Mouse (Mus musculus) myocyte (in vitro differentiated cells): ENCODE measurements around the gene Gstp3. TPM values are rescaled to one million over a fixed set of nuclear protein-coding genes. Genes with fewer than 3 reads are reported as not detected.
"Not testable (repeated sequence)": the region's sequence is repeated elsewhere in the genome, so short reads cannot be mapped to it uniquely, and the experiment has no call there.

Experiments used
- H3K27me3 ChIP-seq: one replicate; pipeline ENCODE4 v1.6.1; 2011; ENCODE audit not compliant: control insufficient read depth, insufficient read depth, insufficient read length
- H3K36me3 ChIP-seq: one replicate; pipeline ENCODE4 v1.6.1; 2011; ENCODE audit not compliant: control insufficient read depth, insufficient read depth
- H3K4me2 ChIP-seq: one replicate; pipeline ENCODE4 v1.6.1; 2011; ENCODE audit warnings: low read depth, control low read depth
- H3K4me3 ChIP-seq: one replicate; pipeline ENCODE4 v1.5.1; 2011; ENCODE audit warnings: mild to moderate bottlenecking, control low read depth, moderate library complexity
- H3K79me2 ChIP-seq: one replicate; pipeline ENCODE4 v1.6.1; 2011; ENCODE audit not compliant: control insufficient read depth, insufficient read depth
- H3ac ChIP-seq: one replicate; pipeline ENCODE4 v1.6.1; 2011; ENCODE audit not compliant: control insufficient read depth, insufficient read length
- CEBPB ChIP-seq: IDR thresholded peaks from 2 replicates; pipeline ENCODE4 v1.6.1; 2011; ENCODE audit warnings: mild to moderate bottlenecking, moderate library complexity; ENCODE audit not compliant: poor library complexity, insufficient read depth, severe bottlenecking
- E2F4 ChIP-seq: IDR thresholded peaks from one replicate; pipeline ENCODE4 v1.6.1; 2011; ENCODE audit warnings: mild to moderate bottlenecking, control low read depth, moderate library complexity; ENCODE audit not compliant: insufficient read depth
- MAX ChIP-seq: IDR thresholded peaks from one replicate; pipeline ENCODE4 v1.6.1; 2011; ENCODE audit warnings: low read depth, mild to moderate bottlenecking, control low read depth
- MYOD1 ChIP-seq, 3 experiments: IDR thresholded peaks; one replicate each; pipeline ENCODE4 v1.6.1; 2011; ENCODE audit warnings: control low read depth in 2 of 3, low read depth in 2 of 3, mild to moderate bottlenecking in 2 of 3, moderate library complexity in 1 of 3; ENCODE audit not compliant: insufficient read length in 2 of 3, control insufficient read depth in 1 of 3
- MYOG ChIP-seq, 3 experiments: IDR thresholded peaks; one replicate each; pipeline ENCODE4 v1.6.1; 2011; ENCODE audit warnings: control low read depth in 2 of 3, low read depth in 2 of 3, mild to moderate bottlenecking in 2 of 3; ENCODE audit not compliant: insufficient read length in 2 of 3, control insufficient read depth in 1 of 3, insufficient read depth in 1 of 3
- POLR2A ChIP-seq: IDR thresholded peaks from one replicate; pipeline ENCODE4 v1.6.1; 2011; ENCODE audit warnings: low read depth, mild to moderate bottlenecking, control low read depth, moderate library complexity; ENCODE audit not compliant: insufficient read length
- POLR2AphosphoS2 ChIP-seq: IDR thresholded peaks from one replicate; pipeline ENCODE4 v1.6.1; 2011; ENCODE audit warnings: low read depth, control low read depth; ENCODE audit not compliant: insufficient read length
- REST ChIP-seq: IDR thresholded peaks from one replicate; pipeline ENCODE4 v1.6.1; 2011; ENCODE audit warnings: mild to moderate bottlenecking, control low read depth, moderate library complexity; ENCODE audit not compliant: insufficient read depth, insufficient read length
- SRF ChIP-seq: IDR thresholded peaks from one replicate; pipeline ENCODE4 v1.6.1; 2011; ENCODE audit warnings: low read depth; ENCODE audit not compliant: control insufficient read depth, insufficient read length
- TCF12 ChIP-seq: IDR thresholded peaks from one replicate; pipeline ENCODE4 v1.6.1; 2011; ENCODE audit warnings: mild to moderate bottlenecking, control low read depth; ENCODE audit not compliant: poor library complexity, insufficient read depth, severe bottlenecking
- TCF3 ChIP-seq: IDR thresholded peaks from one replicate; pipeline ENCODE4 v1.6.1; 2011; ENCODE audit warnings: low read depth, control low read depth; ENCODE audit not compliant: insufficient read length
- USF1 ChIP-seq: IDR thresholded peaks from one replicate; pipeline ENCODE4 v1.6.1; 2011; ENCODE audit warnings: low read depth, mild to moderate bottlenecking, control low read depth, moderate library complexity
- polyA plus RNA-seq: library from polyadenylated mRNA; unstranded; fragments of >200 nt; fragmentation: generic; extraction: Trizol; gene quantifications from one replicate; pipeline ENCODE4 v1.2.1, GENCODE M21; 2012; ENCODE audit warnings: missing spikeins

Gene Gstp3
- polyA plus RNA-seq, 1 experiment = 0.25 TPM

- TF ChIP-seq SRF = no peak
- no peak for TF ChIP-seq E2F4
- TF ChIP-seq TCF12 = no peak
- TF ChIP-seq CEBPB = 0 out of 2 replicates have a peak, but pooled peaks have one; percentile 20
- no peak for TF ChIP-seq MAX
- peak in 1 of 3 experiments; percentile 21 for TF ChIP-seq MYOG (IDR thresholded peaks at IDR 0.05; ENCODE audit: control insufficient read depth in 1 of 3, insufficient read depth in 1 of 3, insufficient read length in 2 of 3, low read depth in 2 of 3)
- peak; percentile 31 for TF ChIP-seq POLR2A
- TF ChIP-seq MYOD1 (IDR thresholded peaks at IDR 0.05; ENCODE audit: control insufficient read depth in 1 of 3, insufficient read length in 2 of 3, low read depth in 2 of 3) = peak in 1 of 3 experiments; percentile 67
- Histone ChIP-seq H3K4me2 (peak within 1 kb of the TSS; percentile 48), H3K36me3 (no peaks in the 10 kb centered on the region), H3K27me3 (no peaks in the 10 kb centered on the region), H3ac (no peak within 1 kb of the TSS), H3K79me2 (no peaks in the 10 kb centered on the region), H3K4me3 (no peak within 1 kb of the TSS)
Measured at GRCm38 (mm10) chr19:4045966-4046865, 13.2 kb downstream of the Gstp3 start, which contains the start of gene Gstp2. Gstp2 (minus strand) TSS chr19:4046023.

- not testable (repeated sequence) for H3K4me3 ChIP-seq, H3K4me2 ChIP-seq, H3K79me2 ChIP-seq, H3ac ChIP-seq, H3K27me3 ChIP-seq, H3K36me3 ChIP-seq
Measured at GRCm38 (mm10) chr19:4044109-4044508, 15.3 kb downstream of the Gstp3 start.

GRCm38 (mm10) chr19:4042124-4042523, 17.2 kb downstream of the Gstp3 start:
- H3K79me2 ChIP-seq = peaks cover 4% of the 10 kb centered on the region
- H3ac ChIP-seq = no peak overlapping the region
- peak overlapping the region; percentile 50 for H3K4me2 ChIP-seq
- H3K36me3 ChIP-seq = no peaks in the 10 kb centered on the region
- TF ChIP-seq E2F4 (no peak), REST (no peak), CEBPB (no peak), TCF3 (no peak), USF1 (no peak), MAX (no peak), SRF (no peak), MYOD1 (IDR thresholded peaks at IDR 0.05; ENCODE audit: control insufficient read depth in 1 of 3, insufficient read length in 2 of 3, low read depth in 2 of 3) (no peak), POLR2A (no peak)
- H3K4me3 ChIP-seq = no peak overlapping the region
- no peaks in the 10 kb centered on the region for H3K27me3 ChIP-seq

- H3ac ChIP-seq, H3K79me2 ChIP-seq, H3K4me3 ChIP-seq, H3K4me2 ChIP-seq, H3K27me3 ChIP-seq, H3K36me3 ChIP-seq: not testable (repeated sequence)
Measured at GRCm38 (mm10) chr19:4041500-4041899, 17.9 kb downstream of the Gstp3 start.

GRCm38 (mm10) chr19:4040941-4041340, 18.4 kb downstream of the Gstp3 start:
- H3ac ChIP-seq, H3K36me3 ChIP-seq, H3K79me2 ChIP-seq, H3K27me3 ChIP-seq, H3K4me2 ChIP-seq, H3K4me3 ChIP-seq: not testable (repeated sequence)

- no peaks in the 10 kb centered on the region for H3K27me3 ChIP-seq
- H3ac ChIP-seq = peak within 1 kb of the TSS; percentile 34
- TF ChIP-seq TCF12 (no peak), SRF (peak; percentile 98), POLR2AphosphoS2 (peak; percentile 99), TCF3 (no peak), E2F4 (no peak), MYOD1 (IDR thresholded peaks at IDR 0.05; ENCODE audit: control insufficient read depth in 1 of 3, insufficient read length in 2 of 3, low read depth in 2 of 3) (peak in 2 of 3 experiments; percentile 82 to 85), POLR2A (peak; percentile 98), CEBPB (no peak), MYOG (IDR thresholded peaks at IDR 0.05; ENCODE audit: control insufficient read depth in 1 of 3, insufficient read depth in 1 of 3, insufficient read length in 2 of 3, low read depth in 2 of 3) (peak; percentile 22 to 94 (median 91)), USF1 (no peak), MAX (no peak), REST (peak; percentile 50)
- H3K4me2 ChIP-seq = peak within 1 kb of the TSS; percentile 89
- H3K36me3 ChIP-seq = no peaks in the 10 kb centered on the region
- peaks cover 10% of the 10 kb centered on the region for H3K79me2 ChIP-seq
- H3K4me3 ChIP-seq = peak within 1 kb of the TSS; percentile 58
Measured at GRCm38 (mm10) chr19:4037788-4038232, 21.6 kb downstream of the Gstp3 start, which contains the start of gene Gstp1. Gstp1 (minus strand) TSS chr19:4037985.

GRCm38 (mm10) chr19:4037154-4037787, 22.1 kb downstream of the Gstp3 start:
- H3ac ChIP-seq = peak overlapping the region; percentile 34
- H3K4me2 ChIP-seq = peak overlapping the region; percentile 89
- not testable (repeated sequence) for H3K79me2 ChIP-seq, H3K27me3 ChIP-seq, H3K36me3 ChIP-seq
- peak overlapping the region; percentile 58 for H3K4me3 ChIP-seq
